Mouse (Mus musculus) spleen, adult 2 months (tissue): ENCODE measurements around the gene Btbd35f24.
"Not testable (repeated sequence)": the region's sequence is repeated elsewhere in the genome, so short reads cannot be mapped to it uniquely, and the experiment has no call there.

ENCODE experiments used
- CTCF ChIP-seq: fragments of 200-500 bp; IDR thresholded peaks from 2 replicates; pipeline ENCODE4 v1.5.1; 2011; ENCODE audit warnings: mild to moderate bottlenecking, inconsistent platforms; ENCODE audit not compliant: insufficient read depth, insufficient read length, insufficient replicate concordance; ENCODE audit errors: extremely low read depth
- POLR2A ChIP-seq: fragments of 200-500 bp; IDR thresholded peaks from 2 replicates; pipeline ENCODE4 v1.6.1; 2011; ENCODE audit warnings: low read depth, low read length, inconsistent platforms

GRCm38 (mm10) chrX:3195727-3196126 lies at the start of gene Btbd35f24:
- not testable (repeated sequence) for TF ChIP-seq POLR2A, CTCF
